ENCODE assay signal across 10 mouse cellular contexts in the genomic region with DNA sequence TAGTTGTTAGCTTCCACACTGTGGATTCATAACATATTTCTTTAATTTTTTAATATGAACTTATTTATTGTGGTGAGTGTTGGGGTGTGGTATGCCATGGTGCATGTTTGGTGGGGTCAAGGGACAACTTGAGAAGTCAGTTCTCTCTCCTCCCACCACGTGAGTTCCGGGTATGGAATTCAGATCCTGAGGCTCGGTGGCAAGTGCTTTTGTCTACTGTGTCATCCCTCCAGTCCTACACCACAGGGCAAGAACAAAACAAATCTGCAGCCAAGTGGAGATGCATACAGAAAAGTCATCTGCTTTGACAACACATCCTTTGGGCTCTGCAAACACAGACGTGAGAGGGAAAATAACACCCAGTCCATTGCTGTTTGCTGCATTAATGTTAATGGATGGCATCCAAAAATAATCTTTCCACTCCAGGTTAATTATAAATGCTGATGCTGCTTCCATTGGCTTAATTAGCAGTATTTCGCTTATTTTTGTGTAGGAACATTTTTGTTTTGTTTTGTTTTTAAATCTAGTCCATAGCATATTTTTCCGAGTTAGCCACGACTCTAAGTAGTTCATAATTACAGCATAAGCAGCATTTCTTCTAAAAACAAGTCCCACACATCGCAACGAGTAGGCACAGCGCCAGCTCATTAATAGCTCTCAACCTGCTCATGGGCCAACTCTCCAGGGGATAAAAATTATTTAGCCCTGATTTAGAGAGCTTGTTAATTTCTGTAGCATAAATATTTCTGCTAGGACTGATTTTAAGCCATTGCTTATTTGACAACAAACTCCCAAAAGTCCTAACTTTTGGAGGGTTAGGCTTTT. TPM values are rescaled to one million over a fixed set of nuclear protein-coding genes. Genes with fewer than 3 reads are reported as not detected.
A peak's percentile ranks its signal among the peaks of the same experiment; 100 is the strongest.
DNase-seq lines count a peak whose midpoint lies in the region.
"Had no signal": no experiment of that assay in that cellular context is flagged by ENCODE, and none has a peak within 500 bp of the region (broad histone marks: within the 10 kb centered on the region; RNA-seq: fewer than 3 reads in every experiment).

No protein-coding gene starts in this region.

- DNase-seq in cerebellum, adult 18-20 months = peak; percentile 9 to 37
- DNase-seq in cerebellum, adult 11 months = no peak
- DNase-seq in layer of hippocampus, adult 11-12 months (ENCODE audit: low spot score) = peak; percentile 70
- DNase-seq in layer of hippocampus, adult 9-10 months (ENCODE audit: low spot score) = no peak
- peak; percentile 5 for DNase-seq in heart, postnatal 4 days
- DNase-seq in right cerebral cortex, postnatal 14 days = peak; percentile 25
- DNase-seq in natural killer cell, adult 2 months (ENCODE audit: low spot score in 2 of 2) = no peak
- DNase-seq in gastrocnemius, postnatal 4 days (ENCODE audit: low spot score in 2 of 2) = no peak
- DNase-seq: liver, embryonic 13.5 days had no signal

RNA-seq across cellular contexts. Expression of a gene that starts 14.9 kb away (rescaled TPM):
- not detected for total RNA-seq in heart, postnatal 4 days (2021)
- not detected for total RNA-seq in gastrocnemius, postnatal 4 days (2021)
- total RNA-seq: heart, postnatal 36 days had no signal

Comparison
In these comparisons a context has a peak if more than half of its experiments do, and no peak if none do; other contexts are left out.
1. DNase-seq: peak in cerebellum, adult 18-20 months (2 of 2), layer of hippocampus, adult 11-12 months (single experiment), heart, postnatal 4 days (single experiment) and right cerebral cortex, postnatal 14 days (single experiment); none in cerebellum, adult 11 months (single experiment), layer of hippocampus, adult 9-10 months (single experiment), natural killer cell, adult 2 months (0 of 2) and gastrocnemius, postnatal 4 days (0 of 2).